Mouse (Mus musculus) spleen, postnatal 14 days (tissue): Measurements from ENCODE around the gene Snrnp40.

Experiments
- DNase-seq, 2 experiments: peaks; one replicate each; pipeline ENCODE4 v3.0.0; 2021 to 2022; ENCODE audit warnings: low spot score in 2 of 2

Gene Snrnp40

DNA sequence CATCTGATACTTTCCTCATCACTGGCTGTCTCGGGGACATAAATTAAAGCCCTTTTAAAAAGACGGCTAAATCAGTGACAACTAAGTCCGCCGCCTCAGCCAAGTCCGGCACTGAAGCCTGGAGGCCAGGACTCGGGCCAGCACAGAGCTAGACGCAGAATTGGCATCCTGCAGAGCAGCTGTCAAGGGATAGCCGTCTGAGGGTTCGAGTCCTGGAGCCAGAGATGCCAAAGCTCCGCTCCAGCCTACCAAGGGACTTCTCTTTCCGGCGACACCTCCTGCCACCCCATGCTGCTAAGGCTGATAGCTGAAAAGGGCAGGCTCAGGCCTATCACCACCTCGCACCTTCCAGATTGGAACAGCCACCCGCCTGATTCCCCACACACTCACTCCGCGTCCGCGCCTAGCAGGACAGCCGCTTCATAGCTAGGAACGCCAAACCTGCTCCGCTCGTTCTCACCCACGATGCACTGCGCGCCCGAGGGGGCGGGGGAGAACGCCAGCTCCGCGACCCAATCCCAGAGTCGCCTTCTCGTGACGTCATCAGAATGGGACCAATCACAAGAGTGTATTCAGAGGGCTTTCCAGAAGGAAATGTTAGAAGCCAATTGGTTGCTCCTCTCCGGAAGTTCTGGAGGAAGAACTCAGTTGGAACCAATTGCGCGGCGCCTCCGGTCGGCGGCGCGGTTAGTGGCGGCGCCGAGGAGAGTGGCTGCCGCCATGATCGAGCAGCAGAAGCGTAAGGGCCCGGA lies at the start of gene Snrnp40, which contains the start of gene Zcchc17:
TSS of gene Snrnp40 (plus strand) at position 647 of the 752 bp plus-strand sequence.
TSS of gene Zcchc17 (minus strand) at position 458 of the 752 bp plus-strand sequence.
- DNase-seq, result peak; percentile 97 to 99

DNA sequence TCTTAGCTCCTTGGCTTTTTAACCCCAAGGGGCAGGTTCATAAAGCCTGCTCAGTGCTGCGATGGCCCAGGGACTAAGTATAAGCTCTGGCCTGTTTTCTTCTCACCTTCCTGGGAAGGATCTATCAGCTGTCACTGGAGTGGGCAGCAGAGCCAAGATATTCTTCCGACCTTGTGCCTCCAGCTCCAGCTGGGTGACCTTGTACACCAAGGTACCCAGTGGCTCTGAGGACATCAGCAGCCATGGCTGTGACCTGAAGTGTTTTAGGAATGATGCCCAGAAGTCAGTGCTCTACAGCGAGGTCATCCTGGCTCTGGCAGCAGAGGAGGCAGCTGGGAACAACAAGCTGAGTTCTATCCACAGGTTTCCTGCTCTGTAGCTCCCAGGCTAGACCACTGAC lies 47.4 kb upstream of the Snrnp40 start:
- DNase-seq, result no peak

DNA sequence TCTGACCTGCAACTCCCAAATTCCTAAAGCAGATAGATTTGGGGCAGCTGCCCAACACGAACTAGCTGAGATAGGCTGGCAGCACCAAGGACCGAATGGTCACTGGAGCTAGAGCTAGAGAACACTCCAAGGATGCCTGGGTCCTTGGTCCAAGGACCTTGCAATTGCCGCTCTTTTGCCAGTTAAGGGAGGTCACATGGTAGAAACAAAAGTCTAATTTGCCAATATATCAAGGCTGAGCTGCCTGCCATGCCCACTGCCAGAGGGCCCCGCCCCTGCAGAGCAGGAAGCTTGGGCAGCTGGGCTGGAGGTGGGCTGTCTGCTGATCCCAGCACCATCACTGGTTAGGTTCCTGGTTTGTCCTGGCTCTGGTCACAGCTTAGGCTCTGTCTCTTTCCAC lies 46.4 kb upstream of the Snrnp40 start:
- DNase-seq, result no peak

DNA sequence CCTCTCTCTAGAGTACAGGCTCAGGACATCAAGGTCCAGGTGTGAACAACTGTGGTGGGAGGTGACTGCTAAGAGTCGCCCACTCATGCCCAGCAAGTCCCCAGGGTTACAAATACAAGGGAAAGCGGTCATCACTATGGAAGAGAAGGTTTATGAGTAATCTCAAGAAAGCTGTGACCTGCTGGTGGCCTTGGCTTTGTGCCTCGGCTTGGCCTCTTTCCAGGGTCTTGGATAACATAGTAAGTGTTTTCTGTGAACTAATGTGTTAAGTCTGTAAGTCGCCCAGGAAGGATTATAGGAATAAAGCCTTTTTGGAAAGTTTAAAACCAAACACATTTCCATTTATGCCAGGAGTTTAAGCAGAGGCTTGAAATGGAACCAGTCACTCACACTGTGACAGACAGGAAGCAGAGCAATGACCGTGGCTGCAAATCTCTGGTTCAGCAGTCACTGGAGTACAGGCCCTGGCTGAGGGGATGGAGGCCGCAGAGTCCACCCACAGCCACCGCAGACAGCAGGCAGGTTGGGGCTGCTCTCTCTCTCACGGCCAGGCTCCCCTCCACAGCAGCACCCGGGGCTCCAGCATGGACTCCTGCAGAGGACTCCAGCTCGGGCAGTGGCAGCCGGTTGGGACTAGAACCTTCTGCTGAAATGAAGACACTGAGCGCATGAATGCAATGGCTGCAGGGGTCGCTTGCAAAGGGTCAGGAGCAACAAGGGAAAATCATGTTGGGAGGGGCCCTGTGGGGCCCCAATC lies 44.0 kb upstream of the Snrnp40 start:
- DNase-seq, result no peak

DNA sequence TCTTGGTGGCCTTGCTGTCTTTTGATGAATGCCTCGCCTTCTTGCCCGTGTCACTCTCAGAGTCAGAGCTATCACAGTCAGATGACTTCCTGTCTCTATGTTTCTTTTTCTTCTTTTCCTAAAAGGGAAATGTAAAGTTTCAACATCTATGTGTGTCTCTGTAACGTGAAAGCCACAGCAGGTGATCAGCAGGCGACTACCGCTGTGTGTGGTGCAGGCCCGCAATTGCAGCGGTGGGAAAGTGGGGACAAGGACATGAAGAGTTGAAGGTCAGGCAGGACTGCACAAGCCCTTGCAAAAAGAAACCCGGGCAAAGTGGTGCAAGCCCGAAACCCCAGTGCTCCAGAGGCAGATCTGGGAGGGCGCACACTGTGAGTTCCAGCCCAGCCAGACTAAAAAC lies 43.2 kb upstream of the Snrnp40 start:
- DNase-seq, result no peak

DNA sequence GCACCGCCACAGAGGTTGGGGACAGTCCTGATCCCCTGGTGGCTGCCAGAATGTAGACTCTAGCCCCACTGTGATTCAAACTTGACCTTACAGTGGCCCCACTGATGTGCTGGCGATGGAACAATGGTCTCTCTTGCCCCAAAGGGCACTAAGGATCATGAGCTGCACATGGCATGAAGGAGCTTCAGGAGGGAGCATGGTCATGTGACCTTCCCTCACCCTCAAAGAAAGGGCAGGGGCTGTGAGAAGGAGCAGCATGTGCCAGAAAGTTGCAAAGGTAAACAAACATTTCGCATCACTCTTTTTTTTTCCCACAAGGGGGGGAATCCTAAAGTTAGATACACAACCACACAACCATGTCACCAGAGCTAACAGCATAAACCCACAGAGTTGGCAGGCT lies 41.8 kb upstream of the Snrnp40 start:
- no peak for DNase-seq

DNA sequence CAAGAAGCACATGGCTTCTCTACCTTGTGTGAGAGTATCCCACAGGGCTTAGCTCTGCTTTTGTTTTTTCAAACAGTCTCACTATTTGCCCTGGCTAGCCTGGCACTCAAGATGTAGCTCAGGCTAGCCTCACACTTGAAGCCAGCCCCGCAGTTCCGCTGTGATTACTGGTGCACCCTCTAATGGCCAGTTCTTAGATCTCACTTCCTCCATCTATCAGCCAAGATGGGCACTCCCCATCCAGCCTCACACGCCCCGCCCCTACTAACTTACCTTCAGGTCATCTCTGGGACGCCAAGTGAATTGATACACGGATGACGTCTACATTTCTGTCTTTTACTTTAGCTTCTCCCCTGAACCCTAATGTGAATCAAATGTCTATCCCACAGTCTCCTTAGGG lies 40.4 kb upstream of the Snrnp40 start:
- no peak for DNase-seq

DNA sequence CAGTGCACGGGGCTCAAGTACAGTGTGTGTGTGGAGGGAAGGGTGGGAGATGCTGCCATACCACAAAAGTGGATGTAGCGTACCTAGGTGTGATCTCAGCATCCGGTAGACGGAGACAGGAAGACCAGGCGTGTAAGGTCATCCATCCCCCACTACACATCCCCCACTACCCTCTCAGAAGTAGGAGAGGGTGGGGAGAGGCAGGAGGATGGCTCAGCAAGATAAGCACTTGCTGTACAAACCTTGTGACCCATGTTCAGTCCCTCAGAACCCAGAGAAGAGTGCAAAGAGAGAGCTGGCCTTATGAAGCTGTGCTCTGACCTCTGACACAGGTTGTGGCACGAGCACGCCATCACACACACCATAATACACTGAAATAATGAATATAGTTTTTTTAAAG lies 38.3 kb upstream of the Snrnp40 start:
- DNase-seq, result no peak

DNA sequence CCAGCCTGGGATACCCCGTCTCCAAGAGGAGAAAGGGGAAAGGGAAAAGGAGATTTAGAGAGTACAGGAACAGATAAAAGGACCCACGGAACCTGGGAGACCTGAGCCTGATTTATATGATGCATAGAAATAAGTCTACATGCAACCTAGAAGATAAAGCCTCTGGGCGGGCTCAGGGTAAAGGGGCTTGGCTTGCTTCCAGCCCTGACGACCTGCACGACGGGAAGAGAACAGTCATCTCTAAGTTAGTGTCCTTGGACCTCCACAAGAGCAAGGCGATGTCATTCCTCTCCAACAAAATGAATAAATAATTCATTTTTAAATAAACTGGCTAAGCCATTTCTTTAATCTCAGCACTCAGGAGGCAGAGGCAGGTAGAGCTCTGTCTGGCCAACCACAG lies 37.4 kb upstream of the Snrnp40 start:
- DNase-seq, result no peak

DNA sequence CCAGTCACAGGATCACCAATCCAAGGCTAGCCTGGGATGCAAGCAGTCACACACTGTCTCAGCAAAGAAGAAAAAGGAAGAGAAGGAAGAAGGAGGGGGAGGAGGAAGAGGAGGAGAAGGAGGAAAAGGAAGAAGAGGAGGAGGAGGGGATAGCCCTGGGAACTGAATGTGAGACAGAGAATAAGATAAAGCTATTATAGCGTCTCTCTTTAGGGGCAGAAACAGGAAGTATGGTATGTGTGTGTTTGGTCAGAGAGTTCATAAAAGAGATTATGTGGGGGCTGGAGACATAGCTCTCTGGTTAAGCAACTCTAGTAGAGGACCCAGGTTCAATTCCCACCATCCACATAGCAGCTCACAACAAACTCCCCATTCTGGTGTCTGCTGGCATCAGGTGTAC lies 36.8 kb upstream of the Snrnp40 start:
- DNase-seq, result no peak

DNA sequence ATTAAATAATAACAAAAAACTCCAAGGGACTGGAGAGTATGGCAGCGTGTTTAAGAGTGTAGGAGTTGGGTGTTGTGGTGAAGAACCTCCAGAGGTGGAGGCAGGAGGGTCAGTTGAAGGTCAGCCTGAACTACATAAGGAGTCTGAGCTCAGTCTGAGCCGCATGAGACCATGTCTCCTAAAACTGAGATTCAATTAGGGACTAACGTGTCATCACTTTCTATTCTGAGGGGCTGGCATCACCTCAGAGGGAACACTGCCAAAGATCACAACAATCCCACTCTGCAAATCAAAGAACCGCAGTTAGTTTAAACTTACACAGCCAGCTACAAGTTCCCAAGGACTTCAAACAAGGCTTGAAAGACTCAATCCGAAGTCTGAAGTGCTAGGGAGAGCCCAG lies 36.3 kb upstream of the Snrnp40 start:
- DNase-seq, result no peak

DNA sequence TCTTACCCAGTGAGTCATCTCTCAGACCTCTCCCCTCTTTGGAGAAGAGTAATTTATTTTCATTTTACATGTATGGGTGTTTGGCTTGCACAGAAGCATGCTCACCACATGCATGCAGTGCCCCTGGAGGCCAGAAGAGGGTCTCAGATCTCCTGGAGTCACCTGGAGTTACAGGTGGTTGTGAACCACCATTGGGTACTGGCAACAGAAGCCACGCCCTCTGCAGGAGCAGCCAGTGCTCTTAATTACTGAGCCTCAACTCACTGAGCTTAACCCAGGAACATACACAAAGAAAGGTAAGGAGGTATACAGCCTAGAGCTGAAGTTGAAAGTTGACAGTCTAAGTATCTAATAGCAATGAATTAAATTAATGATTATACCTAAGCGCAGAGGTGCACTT lies 34.5 kb upstream of the Snrnp40 start:
- DNase-seq, result no peak

DNA sequence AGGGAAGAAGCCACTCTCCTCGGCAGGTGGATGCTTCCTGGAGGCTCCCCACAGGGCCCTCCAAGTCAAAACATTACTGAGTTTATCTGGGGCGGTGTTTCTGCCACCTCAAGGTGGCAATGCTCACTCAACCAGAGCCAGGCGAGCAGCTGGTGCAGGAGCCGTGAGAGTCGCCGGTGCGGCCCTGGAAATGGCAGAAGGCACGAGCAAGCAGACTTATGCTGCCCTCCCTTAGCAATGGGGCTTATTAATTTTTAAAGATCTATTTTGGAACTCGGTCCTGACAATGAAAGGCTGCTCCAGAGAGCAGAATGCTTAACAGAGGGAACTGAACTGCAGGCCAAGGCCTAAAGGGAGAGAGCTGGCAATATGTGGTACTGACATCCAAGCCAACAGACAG lies 32.6 kb upstream of the Snrnp40 start:
- DNase-seq, result no peak

DNA sequence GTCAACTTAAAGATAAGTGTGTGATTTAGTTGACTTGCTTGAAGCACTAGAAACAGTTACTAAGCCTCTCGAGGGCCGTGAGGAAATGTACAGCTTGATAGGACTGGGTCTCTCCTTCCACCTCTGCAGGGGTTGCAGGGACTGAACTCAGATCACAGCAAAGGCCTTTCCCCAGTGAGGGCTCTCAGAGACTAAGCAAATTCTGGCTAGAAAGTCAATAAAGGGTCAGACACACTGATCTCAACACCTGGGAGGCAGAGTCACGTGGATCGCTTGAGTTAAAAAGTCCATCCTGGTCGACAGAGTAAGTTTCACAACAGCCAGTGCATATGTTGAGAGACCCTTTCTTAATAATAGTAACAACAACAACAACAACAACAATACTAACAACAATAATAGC lies 24.1 kb upstream of the Snrnp40 start:
- no peak for DNase-seq

DNA sequence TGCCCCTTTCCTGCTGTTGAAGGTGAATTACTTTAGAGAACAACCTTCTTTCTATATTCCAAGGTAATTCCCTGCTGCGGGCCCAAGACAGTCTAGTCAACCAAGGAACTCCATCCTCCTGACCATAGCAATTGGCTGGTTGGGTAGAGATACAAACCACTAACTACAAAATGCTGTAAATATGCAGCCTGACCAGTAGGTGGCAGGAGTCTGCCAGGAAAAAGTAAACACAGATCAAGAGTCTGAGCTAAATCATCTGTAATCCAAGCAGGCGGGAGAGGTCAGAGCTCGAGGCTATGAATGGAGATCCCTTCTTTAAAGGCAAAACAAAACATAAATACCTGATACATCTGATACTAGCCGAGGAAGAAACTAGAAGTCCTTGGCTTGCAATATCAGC lies 18.2 kb upstream of the Snrnp40 start:
- DNase-seq, result peak in 1 of 2 experiments; percentile 50

DNA sequence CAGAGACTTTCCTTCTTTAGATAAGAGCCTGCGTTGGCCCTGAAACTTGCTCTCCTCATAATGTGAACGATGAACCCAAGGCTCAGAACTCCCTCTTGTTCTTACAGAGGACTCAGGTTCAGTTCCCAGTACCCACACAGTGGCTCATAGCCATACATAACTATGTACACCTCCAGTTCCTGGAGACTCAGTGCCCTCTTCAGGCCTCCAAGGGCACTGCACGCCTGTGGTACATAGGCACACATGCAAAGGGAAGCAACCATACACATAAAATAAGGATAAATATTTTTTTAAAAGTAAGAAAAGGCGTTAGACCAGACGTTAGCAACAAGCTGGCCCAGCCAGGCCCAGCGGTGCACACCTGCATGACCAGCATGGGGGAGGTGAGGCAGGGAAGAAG lies 10.3 kb upstream of the Snrnp40 start:
- DNase-seq, result no peak

DNA sequence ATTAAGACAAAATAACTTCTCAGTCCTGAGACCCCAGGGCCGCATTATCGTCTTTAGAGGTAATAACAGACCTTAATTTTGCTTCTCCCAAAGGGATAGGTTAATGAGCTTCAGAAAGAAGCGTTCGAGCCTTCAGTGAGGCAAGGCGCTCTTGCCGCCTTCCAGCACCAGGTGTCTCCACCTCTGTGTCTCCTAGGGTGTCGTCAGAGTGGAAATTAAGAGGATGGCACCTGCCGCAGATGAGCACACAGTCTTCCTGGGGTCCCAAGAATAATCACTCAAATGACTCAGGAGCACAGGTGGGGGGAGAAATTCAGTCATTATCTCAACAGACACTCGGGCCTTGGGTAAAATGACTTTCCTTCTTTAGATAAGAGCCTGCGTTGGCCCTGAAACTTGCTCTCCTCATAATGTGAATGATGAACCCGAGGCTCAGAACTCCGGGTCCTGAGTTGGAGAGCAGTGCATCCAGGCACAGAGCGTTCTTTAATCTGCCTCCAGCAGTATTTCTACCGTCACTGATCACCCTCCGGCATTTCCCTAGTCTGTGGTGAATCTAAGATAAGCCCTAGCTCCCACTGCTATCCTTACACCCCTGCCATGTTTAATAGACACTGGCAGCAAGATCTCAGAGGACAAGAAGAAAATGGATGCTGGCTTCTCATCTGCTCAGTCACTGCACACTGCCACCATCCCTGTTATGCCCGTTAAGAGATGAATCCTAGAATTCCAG lies 9.1 kb upstream of the Snrnp40 start:
- DNase-seq, result no peak

DNA sequence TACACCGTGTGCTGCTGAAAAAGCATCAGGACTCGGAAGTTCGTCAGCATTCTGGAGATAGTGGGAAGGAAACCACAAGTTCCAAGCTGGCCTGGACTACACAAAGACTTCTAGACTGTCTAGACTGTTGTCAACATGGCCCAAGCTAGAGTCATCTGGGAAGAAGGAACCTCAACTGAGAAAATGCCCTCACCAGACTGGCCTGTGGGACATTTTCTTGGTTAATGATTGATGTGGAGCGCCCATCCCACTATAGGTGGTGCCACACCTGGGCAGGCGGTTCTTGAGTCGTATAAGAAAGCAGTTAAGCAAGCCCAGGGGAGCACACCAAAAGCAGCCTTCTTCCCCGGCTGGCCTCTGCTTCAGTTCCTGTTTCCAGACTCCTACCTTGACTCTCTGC lies 7.3 kb upstream of the Snrnp40 start:
- DNase-seq, result no peak

DNA sequence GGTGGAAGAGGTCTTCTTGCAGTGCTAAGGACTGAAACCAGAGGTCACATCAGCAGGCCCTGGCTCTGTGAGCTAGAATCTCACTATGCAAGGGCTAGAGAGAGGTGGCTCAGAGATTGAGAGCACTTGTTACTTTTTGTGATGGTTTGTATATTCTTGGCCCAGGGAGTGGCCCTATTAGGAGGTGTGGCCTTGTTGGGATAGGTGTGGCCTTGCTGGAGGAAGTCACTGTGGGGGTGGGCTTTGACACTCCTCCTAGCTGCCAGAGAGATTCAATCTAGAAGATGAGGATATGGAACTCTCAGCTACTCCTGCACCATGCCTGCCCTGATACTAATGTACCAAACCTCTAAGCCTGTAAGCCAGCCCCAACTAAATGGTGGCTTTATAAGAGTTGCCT lies 2.0 kb upstream of the Snrnp40 start:
- DNase-seq, result no peak

DNA sequence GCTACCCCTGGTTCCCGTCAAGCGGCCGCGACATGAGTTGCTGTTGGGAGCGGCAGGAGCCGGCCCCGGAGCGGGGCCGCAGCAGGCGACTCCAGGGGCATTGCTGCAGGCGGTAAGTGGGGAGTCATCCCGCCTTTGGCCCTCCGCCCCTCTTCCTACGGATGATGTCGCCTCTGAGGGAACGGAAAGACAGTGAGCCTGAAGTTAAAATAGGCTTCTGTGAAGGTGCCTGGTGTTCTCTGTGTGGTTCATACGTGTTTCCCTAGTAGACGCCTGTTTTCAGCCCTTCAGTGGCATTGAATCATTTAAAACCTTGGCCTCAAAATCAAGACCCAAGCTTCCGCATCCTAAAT lies 282 bp downstream of the Snrnp40 start:
- DNase-seq, result no peak

DNA sequence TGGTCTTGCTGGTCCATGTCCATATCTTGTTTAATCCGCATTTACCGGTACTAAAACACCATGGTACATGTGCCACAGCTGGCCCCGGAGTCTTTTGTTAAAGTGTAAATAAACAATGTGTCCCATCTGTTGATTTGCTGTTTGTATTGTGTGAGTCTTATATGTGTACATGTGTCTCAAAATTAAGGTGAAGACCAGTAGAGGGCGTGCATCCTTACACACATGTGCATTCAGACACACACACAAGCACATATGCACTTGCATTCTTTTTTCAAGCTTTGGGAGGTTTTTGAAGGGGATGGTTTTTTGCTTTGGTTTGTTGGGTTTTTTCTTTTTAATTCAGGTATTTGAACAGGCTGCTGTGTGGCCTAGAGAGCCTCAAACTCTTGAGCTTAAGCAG lies 16.7 kb downstream of the Snrnp40 start:
- DNase-seq, result no peak

DNA sequence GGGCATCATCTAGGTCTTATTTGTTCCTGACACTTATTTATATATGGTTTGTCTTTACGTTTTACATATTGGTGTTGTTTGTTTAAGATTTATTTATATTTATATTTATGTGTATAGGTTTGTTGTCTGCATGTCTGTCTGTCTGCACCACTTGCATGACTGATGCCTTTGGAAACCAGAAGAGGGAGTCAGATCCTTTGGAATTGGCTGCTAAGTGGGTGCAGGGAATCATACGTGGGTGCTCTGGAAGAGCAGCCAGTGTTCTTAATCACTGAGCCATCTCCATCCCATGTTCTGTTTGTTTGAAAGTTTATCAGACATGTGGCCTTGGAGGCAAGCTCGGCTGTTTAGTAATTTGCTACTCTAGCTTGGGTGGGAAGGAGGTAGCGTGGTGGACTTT lies 17.6 kb downstream of the Snrnp40 start:
- DNase-seq, result no peak

DNA sequence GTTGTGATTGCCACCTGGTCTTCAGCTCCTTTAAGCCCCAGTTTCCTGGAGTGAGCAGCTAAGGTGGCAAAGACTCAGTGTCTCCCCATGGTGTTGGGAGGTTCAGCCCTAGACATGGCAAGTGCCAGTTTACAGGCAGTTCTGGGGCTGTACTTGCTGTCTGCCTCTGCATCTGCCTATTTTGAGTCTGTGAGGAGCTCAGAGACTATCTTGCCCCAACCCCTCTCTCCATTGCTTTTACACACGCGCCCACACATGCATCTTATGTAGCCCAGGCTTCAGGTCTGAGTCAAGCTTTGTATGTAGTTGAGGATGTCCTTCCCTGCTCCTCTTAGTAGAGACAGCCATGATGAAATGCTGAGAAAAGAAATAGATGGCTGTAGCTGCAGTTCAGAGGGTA lies 19.2 kb downstream of the Snrnp40 start:
- no peak for DNase-seq
